Mouse (Mus musculus): ENCODE results near the gene Slc22a18.

Gene Slc22a18

GRCm38 (mm10) chr7:143463865-143464415, 9.6 kb upstream of the Slc22a18 start:
- peak; percentile 79 for DNase-seq

GRCm38 (mm10) chr7:143464811-143465560, 8.6 kb upstream of the Slc22a18 start:
- DNase-seq = peak; percentile 54

- peak; percentile 86 for DNase-seq
Observed at GRCm38 (mm10) chr7:143466099-143466677, 7.3 kb upstream of the Slc22a18 start.

GRCm38 (mm10) chr7:143467714-143468113, 5.8 kb upstream of the Slc22a18 start:
- no peak for DNase-seq

DNA sequence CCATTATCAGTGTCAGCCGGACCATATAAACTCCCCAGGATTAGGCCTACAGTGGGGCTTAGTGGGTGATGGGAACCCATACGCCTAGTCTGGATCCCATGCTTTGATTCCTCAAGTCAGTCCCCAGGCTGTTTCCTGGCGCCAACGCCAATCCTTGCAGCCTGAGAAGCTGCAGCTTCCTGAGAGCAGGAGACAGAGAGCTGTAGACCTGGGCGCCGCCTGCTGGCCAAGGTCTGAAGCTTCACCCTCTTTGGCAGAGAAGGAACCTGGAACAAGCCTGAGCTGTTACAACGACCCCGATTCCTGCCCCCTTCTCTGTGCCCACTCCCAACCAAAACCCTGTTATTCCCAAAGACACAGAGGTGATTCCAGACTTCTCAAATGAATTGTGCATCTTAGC, 3.6 kb upstream of the Slc22a18 start:
- DNase-seq = peak; percentile 76

- DNase-seq = peak; percentile 66
Observed at GRCm38 (mm10) chr7:143474811-143475210, 1.3 kb downstream of the Slc22a18 start.

- peak; percentile 76 for DNase-seq
Observed at GRCm38 (mm10) chr7:143475876-143476275, 2.3 kb downstream of the Slc22a18 start.

- peak; percentile 55 for DNase-seq
Observed at GRCm38 (mm10) chr7:143476702-143477335, 3.3 kb downstream of the Slc22a18 start.

DNA sequence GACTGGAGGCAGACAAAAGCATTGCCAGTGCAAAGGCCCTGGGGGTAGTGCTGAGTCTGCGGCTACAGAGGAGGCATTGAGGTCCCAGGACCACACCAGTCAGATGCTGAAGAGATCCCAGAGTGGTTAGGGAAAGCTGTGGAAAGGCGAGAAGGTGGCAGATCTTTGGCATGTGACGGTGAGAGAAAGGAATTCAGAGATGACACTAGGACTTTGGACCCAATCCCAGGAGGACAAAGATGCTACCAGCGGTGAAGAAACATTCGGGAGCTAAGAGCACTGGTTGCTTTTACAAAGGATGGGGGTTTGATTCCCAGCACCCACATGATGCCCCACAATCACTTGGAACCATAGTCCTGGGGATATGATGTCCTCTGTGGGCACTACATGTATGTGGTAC, 4.3 kb downstream of the Slc22a18 start:
- DNase-seq = no peak

GRCm38 (mm10) chr7:143480498-143480897, 7.0 kb downstream of the Slc22a18 start:
- DNase-seq = peak; percentile 79

GRCm38 (mm10) chr7:143481806-143482387, 8.4 kb downstream of the Slc22a18 start:
- no peak for DNase-seq

GRCm38 (mm10) chr7:143482541-143482940, 9.0 kb downstream of the Slc22a18 start:
- no peak for DNase-seq

DNA sequence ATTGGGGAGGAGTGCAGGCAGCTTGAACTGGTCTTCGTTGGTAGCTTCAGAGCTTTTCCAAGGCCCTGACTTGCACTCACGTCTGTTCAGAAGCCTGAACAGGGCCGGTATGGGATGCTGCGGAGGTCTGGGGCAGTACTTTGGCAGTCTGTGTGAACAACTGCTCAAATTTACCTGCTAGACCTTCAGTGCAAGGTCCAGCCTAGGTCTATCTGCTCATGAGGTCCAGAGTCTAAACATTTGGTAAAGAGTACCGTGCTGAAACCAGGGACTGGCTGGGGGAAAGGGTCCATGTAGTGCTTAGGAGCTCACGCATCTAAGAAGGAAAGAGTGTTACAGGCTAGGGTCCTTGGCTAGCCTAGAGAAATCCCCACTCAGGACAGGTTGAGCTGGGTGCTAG, 16.2 kb downstream of the Slc22a18 start:
- no peak for DNase-seq

DNA sequence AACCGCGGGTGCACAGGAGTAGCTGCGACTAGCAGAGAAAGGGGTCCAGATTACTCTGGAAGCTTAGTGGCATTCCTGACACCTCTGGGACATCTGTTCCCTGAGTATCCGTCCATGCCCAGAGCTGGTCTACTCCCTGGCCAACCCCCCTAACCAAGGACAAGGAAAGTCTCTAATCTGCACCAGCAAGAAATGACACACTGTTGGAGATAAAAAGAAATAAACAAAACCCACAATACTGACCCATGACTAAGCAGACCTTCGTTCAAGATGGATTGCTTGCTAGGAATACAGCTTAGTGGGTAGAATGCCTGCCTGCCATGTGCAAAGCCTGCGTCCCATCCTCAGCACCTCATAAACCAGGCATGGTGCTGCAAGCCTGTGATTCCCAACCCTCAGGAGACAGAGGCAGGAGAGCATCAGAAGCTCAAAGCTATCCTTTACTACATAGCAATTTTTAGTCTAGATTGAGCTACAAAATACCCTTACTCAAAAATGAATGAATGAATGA, 20.1 kb downstream of the Slc22a18 start:
- no peak for DNase-seq

DNA sequence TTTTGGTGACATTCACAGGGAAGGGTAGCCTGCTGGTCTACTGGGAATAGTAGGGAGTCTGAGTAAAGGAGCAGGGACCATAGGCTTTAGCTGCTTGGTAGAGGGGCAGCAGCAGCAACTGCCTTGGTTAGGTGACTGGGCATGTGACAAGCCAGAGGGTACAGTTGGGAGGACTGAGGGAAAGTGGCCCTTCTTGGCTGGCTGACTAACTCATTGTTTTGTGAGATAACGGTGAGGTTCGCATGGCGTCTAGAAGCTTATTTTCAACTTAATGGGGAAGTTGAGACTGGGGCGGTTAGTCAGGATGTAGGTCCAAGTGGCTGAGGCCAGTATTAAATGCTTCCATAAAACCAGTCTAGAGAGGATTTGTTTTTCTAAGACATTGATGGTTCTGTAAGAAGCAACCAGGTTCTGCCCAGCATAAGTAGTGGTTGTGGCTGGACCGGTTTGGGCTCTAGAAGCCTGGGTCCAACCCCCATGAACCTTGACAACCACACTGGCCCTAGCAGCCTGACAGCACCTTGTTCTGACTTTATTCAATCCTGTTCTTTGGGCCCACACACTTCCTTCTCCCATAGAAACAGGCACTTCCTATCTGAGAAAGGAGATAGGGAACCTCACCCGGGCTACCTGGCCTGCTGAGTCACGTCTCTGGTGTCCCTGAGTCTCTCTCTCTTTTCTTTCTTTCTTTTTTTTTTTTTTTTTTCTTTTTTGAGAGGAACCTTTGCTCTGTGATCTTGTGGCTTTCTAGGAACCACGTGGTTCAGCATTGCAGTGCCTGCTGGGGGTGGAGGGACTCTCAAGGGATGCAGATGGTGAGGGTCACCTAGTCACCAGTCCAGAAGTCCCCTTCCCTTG, 21.8 kb downstream of the Slc22a18 start:
- no peak for DNase-seq

- DNase-seq = no peak
Observed at GRCm38 (mm10) chr7:143498584-143498983, 25.0 kb downstream of the Slc22a18 start.

GRCm38 (mm10) chr7:143500912-143501311, 27.4 kb downstream of the Slc22a18 start:
- DNase-seq = peak; percentile 70

DNA sequence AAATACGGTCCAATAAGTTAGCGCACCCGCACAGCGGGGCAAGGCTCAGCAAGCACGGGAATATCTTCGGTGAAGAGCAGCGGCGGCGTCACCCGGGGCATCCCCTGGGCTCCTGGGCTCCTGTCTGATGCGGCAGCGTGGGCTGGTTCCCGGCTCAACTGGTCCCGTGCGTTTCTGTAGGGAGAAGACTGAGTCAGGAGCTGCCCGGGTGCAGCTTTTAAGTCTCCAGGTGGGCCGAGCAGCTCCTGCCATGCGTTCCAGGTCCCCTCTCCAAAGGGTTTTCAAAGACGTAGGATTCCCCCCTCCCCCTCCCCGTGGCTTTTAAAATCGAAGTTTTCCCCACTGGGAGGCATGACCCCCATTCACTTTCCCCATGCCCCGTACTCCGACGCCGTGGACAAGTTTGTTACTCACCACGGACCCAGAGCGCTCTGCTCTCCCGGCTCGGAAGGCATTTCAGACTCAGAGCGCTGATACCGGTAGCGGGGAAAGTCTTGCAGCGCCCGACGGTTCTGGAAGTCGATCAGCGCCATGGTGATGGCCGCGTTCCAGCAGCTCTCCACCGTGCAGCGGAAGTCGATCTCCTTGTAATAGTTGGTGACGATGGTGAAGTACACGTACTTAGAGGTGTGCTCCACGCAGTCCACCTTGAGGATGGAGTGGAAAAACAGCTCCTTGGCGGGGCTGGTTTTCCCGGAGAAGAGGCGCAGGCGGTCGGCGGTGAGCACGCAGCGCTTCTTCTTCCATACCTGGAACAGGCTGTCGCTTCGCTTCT, 28.3 kb downstream of the Slc22a18 start:
- peak; percentile 75 for DNase-seq

- DNase-seq = peak; percentile 78
Observed at GRCm38 (mm10) chr7:143502418-143503200, 29.1 kb downstream of the Slc22a18 start, which contains the start of gene Phlda2. TSS of gene Phlda2 (minus strand) at chr7:143503150.

GRCm38 (mm10) chr7:143503926-143504325, 30.4 kb downstream of the Slc22a18 start:
- DNase-seq = no peak

All from kidney, adult 18-20 months (tissue).